Mouse (Mus musculus): ENCODE measurements around the gene Pcca.

DNA sequence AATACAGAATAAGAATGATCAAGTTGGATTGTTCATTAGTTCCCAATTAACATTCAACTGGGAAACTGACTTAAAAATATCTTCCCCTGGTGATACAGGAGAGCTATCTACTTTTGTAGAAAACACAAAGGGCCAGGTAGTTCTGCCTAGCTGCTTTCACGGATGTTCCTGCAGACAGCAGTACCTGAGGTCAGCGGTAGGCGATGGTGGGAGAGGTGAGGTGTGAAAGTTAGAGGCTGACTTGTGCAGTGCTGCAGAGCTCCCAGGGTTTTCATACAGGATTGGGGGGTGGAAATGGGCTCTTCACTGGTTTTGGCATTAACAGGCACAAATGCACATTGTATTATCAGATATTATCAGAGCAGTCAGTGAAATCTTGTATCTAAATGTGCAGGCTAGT is 343.7 kb downstream of the Pcca start:
- TF ChIP-seq CTCF (IDR thresholded peaks at IDR 0.05; ENCODE audit: low read depth, low read length) (no peak), POLR2A (IDR thresholded peaks at IDR 0.05; ENCODE audit: insufficient read depth, low read length) (no peak), EP300 (IDR thresholded peaks at IDR 0.05; ENCODE audit: insufficient read depth, low read depth, low read length) (no peak)

Data from ES-Bruce4 (cell line).